Mouse (Mus musculus): ENCODE data around the gene Mb.

DNA sequence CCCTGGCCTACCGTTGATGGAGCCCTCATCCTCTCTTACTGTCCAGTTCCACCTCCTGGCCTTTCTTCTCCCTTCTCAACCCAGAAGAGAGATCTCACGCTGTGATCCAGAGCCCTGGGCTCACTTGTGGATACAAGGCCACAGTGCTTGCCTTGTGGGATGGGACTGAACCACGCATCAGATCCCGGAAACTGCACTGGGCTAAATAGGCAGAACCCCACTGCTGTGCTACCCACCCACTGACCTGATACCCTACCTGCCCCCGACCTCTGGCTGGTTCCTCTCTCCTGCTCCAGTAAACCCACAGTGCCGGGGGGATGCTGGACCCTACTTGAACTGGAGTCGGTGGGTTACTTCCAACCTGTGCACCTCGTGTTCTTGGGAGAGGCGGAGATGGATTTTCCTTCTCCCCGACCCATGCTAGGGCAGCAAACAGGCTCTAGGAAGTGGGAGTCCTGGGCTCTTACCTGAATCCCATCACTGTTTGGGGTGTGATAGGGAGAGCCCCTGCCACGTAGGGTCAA lies 20.3 kb upstream of the Mb start:
- TF ChIP-seq TAL1 (IDR thresholded peaks at IDR 0.05; ENCODE audit: low read length) (no peak), GATA1 (IDR thresholded peaks at IDR 0.05; ENCODE audit: low read length) (no peak)
